Mouse (Mus musculus) CH12.LX (cell line): ENCODE data around the gene Cap2. TPM values are rescaled to one million over a fixed set of nuclear protein-coding genes. Genes with fewer than 3 reads are reported as not detected.

Source experiments
- DNase-seq: peaks from one replicate; pipeline ENCODE4 v3.0.0-alpha.2; 2013; ENCODE audit errors: extremely low read depth
- H3K27ac ChIP-seq: 2 replicates; pipeline ENCODE4 v1.5.1; 2012; ENCODE audit warnings: low read depth, mild to moderate bottlenecking, control low read depth, moderate library complexity; ENCODE audit not compliant: insufficient read depth
- H3K27me3 ChIP-seq: replicated peaks from 2 replicates; pipeline ENCODE3; 2012; ENCODE audit warnings: inconsistent platforms
- H3K36me3 ChIP-seq, 2 experiments: replicated peaks in 1 of 2; 2 replicates each; pipeline versions ENCODE3 to v1.6.1; 2012; ENCODE audit warnings: inconsistent platforms in 1 of 2, low read length in 1 of 2, mild to moderate bottlenecking in 1 of 2, mixed read lengths in 1 of 2, moderate library complexity in 1 of 2; ENCODE audit not compliant: control insufficient read depth in 1 of 2, insufficient read depth in 1 of 2
- H3K4me1 ChIP-seq, 2 experiments: 2 replicates each; pipeline ENCODE4 v1.6.1; 2012; ENCODE audit warnings: inconsistent platforms in 1 of 2, moderate library complexity in 1 of 2; ENCODE audit not compliant: insufficient read depth in 2 of 2, control insufficient read depth in 1 of 2
- H3K4me2 ChIP-seq: 2 replicates; pipeline ENCODE4 v1.6.1; 2012; ENCODE audit warnings: low read depth, mild to moderate bottlenecking, control low read depth; ENCODE audit not compliant: poor library complexity, insufficient read depth, severe bottlenecking
- H3K4me3 ChIP-seq, 3 experiments: fragments of 150-350 bp in 1 of 3; sonication (generic) in 1 of 3; replicated peaks in 1 of 3; 2 replicates each; pipeline versions ENCODE3 to v1.5.1; 2011 to 2012; ENCODE audit warnings: low read depth in 2 of 3, low read length in 2 of 3, mild to moderate bottlenecking in 2 of 3, moderate library complexity in 2 of 3, control low read depth in 1 of 3, improper control_type of control experiment in 1 of 3, inconsistent platforms in 1 of 3, mixed read lengths in 1 of 3; ENCODE audit not compliant: poor library complexity in 1 of 3
- H3K79me2 ChIP-seq: replicated peaks from 2 replicates; pipeline ENCODE4 v1.6.1; 2012; ENCODE audit warnings: mild to moderate bottlenecking, moderate library complexity; ENCODE audit not compliant: control insufficient read depth, poor library complexity, insufficient read depth, severe bottlenecking; ENCODE audit errors: extremely low read depth
- H3K9ac ChIP-seq: 2 replicates; pipeline ENCODE4 v1.6.1; 2012; ENCODE audit warnings: low read depth, mild to moderate bottlenecking, control low read depth, moderate library complexity; ENCODE audit not compliant: insufficient read depth
- H3K9me3 ChIP-seq: replicated peaks from 2 replicates; pipeline ENCODE3; 2012; ENCODE audit warnings: low read length, inconsistent platforms, mixed read lengths
- BHLHE40 ChIP-seq: IDR thresholded peaks from 2 replicates; pipeline ENCODE4 v1.6.1; 2011; ENCODE audit warnings: mild to moderate bottlenecking, low read depth, low read length, improper control_type of control experiment
- CHD1 ChIP-seq: IDR thresholded peaks from 2 replicates; pipeline ENCODE4 v1.6.1; 2012; ENCODE audit warnings: low read depth, low read length, improper control_type of control experiment, inconsistent platforms
- CTCF ChIP-seq, 2 experiments: IDR thresholded peaks in 1 of 2; conservative IDR thresholded peaks in 1 of 2; 2 replicates each; pipeline ENCODE4 v1.5.1; 2011 to 2012; ENCODE audit warnings: low read depth in 2 of 2, low read length in 2 of 2, improper control_type of control experiment in 1 of 2, inconsistent platforms in 1 of 2, mild to moderate bottlenecking in 1 of 2, moderate library complexity in 1 of 2
- ETS1 ChIP-seq: conservative IDR thresholded peaks from 2 replicates; pipeline ENCODE4 v1.6.1; 2012; ENCODE audit warnings: low read depth, mild to moderate bottlenecking, inconsistent platforms, low read length, improper control_type of control experiment, moderate library complexity
- GABPA ChIP-seq: IDR thresholded peaks from 2 replicates; pipeline ENCODE4 v1.6.1; 2012; ENCODE audit warnings: low read depth, low read length, improper control_type of control experiment, inconsistent platforms; ENCODE audit not compliant: insufficient replicate concordance
- HCFC1 ChIP-seq: IDR thresholded peaks from 2 replicates; pipeline ENCODE4 v1.6.1; 2012; ENCODE audit warnings: low read depth, mild to moderate bottlenecking, inconsistent platforms, low read length, improper control_type of control experiment
- JUND ChIP-seq: conservative IDR thresholded peaks from 2 replicates; pipeline ENCODE4 v1.6.1; 2011; ENCODE audit warnings: low read depth, low read length, improper control_type of control experiment
- KAT2A ChIP-seq: IDR thresholded peaks from 2 replicates; pipeline ENCODE4 v1.6.1; 2012; ENCODE audit warnings: low read length, improper control_type of control experiment, inconsistent platforms; ENCODE audit not compliant: insufficient replicate concordance
- MAX ChIP-seq: IDR thresholded peaks from 2 replicates; pipeline ENCODE4 v1.6.1; 2011; ENCODE audit warnings: low read length, improper control_type of control experiment
- MAZ ChIP-seq: IDR thresholded peaks from 2 replicates; pipeline ENCODE4 v1.6.1; 2012; ENCODE audit warnings: low read depth, mild to moderate bottlenecking, inconsistent platforms, low read length, improper control_type of control experiment, moderate library complexity
- MEF2A ChIP-seq: IDR thresholded peaks from 2 replicates; pipeline ENCODE4 v1.6.1; 2014; ENCODE audit warnings: low read depth, mild to moderate bottlenecking, inconsistent platforms, low read length, improper control_type of control experiment, borderline replicate concordance
- MXI1 ChIP-seq: IDR thresholded peaks from 2 replicates; pipeline ENCODE4 v1.6.1; 2011; ENCODE audit warnings: mild to moderate bottlenecking, low read depth, low read length, improper control_type of control experiment
- MYC ChIP-seq: IDR thresholded peaks from 2 replicates; pipeline ENCODE4 v1.6.1; 2011; ENCODE audit warnings: low read depth, mild to moderate bottlenecking, improper control_type of control experiment, low read length
- NRF1 ChIP-seq: IDR thresholded peaks from 2 replicates; pipeline ENCODE4 v1.6.1; 2014; ENCODE audit warnings: low read depth, mild to moderate bottlenecking, inconsistent platforms, low read length, improper control_type of control experiment, moderate library complexity
- PAX5 ChIP-seq: IDR thresholded peaks from 2 replicates; pipeline ENCODE4 v1.6.1; 2012; ENCODE audit warnings: low read length, inconsistent platforms, mixed read lengths
- POLR2AphosphoS2 ChIP-seq: IDR thresholded peaks from 2 replicates; pipeline ENCODE4 v1.6.1; 2011; ENCODE audit warnings: low read depth, low read length, improper control_type of control experiment
- RCOR1 ChIP-seq: conservative IDR thresholded peaks from 2 replicates; pipeline ENCODE4 v1.6.1; 2012; ENCODE audit warnings: low read depth, mild to moderate bottlenecking, inconsistent platforms, low read length, improper control_type of control experiment
- TBP ChIP-seq: conservative IDR thresholded peaks from 2 replicates; pipeline ENCODE4 v1.6.1; 2011; ENCODE audit warnings: low read depth, low read length, improper control_type of control experiment
- USF2 ChIP-seq: conservative IDR thresholded peaks from 2 replicates; pipeline ENCODE4 v1.6.1; 2011; ENCODE audit warnings: low read depth, low read length, improper control_type of control experiment
- ZKSCAN1 ChIP-seq: IDR thresholded peaks from 2 replicates; pipeline ENCODE4 v1.6.1; 2012; ENCODE audit warnings: low read depth, inconsistent platforms, low read length, improper control_type of control experiment, borderline replicate concordance
- ZMIZ1 ChIP-seq: IDR thresholded peaks from 2 replicates; pipeline ENCODE4 v1.6.1; 2012; ENCODE audit warnings: low read depth, mild to moderate bottlenecking, inconsistent platforms, low read length, improper control_type of control experiment
- dilution Hi-C: fragments of 300-500 bp; cut with MboI; formaldehyde crosslinking; loops from 2 replicates; pipeline ENCODE4 v1.14.3; 2020; ENCODE audit warnings: low sequenced_read_pairs; ENCODE audit not compliant: extremely low pct_unique_long_range_greater_than_20kb, extremely low pct_ligation_motif_present
- in situ Hi-C: fragments of 300-500 bp; cut with MboI; formaldehyde crosslinking; loops from 3 replicates; pipeline ENCODE4 v1.14.3; 2019; ENCODE audit warnings: low sequenced_read_pairs, low pct_ligation_motif_present, low pct_unique_long_range_greater_than_20kb, mixed read lengths
- polyA plus RNA-seq: library from polyadenylated mRNA; unstranded; fragments of >175 nt; gene quantifications from 2 replicates; pipeline ENCODE4 v1.2.1, GENCODE M21; 2012; ENCODE audit warnings: low read depth; ENCODE audit not compliant: insufficient read length
- total RNA-seq, 2 experiments: library from RNA; depleted of rRNA; stranded (reverse); fragments of 300-350 nt in 1 of 2; fragments of >200 nt in 1 of 2; gene quantifications; 2 replicates each; pipeline ENCODE4 v1.2.3; 2012 to 2014

Gene Cap2
- total and polyA plus RNA-seq, 3 experiments: 0.04 to 0.11 TPM; not detected in 1

DNA sequence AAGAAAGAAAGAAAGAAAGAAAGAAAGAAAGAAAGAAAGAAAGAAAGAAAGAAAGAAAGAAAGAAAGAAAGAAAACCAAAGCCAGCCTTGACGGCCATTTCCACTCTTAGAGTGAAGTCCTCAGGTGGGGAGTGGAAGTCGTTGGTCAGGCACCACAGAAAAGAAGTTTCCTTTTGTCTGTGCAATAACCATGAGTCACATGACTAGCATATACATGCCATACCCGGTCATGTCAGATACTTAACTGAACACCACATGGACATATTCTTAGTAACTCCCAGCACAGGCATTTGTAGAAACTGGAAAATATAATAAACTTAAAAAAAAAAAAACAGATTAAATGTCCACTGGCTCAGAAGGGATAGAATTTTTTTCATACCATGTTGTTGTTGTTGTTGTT is 16.0 kb upstream of the Cap2 start:
- TF ChIP-seq PAX5 (no peak), CHD1 (no peak), MXI1 (no peak), CTCF (conservative IDR thresholded peaks at IDR 0.05 in 1 of 2, IDR thresholded peaks at IDR 0.05 in 1 of 2; ENCODE audit: low read depth in 2 of 2, low read length in 2 of 2) (no peak), JUND (no peak)
- H3K27me3 ChIP-seq: no peaks in the 10 kb centered on the region
- no peak for DNase-seq
- no peak overlapping the region for H3K4me3 ChIP-seq
- no peaks in the 10 kb centered on the region for H3K36me3 ChIP-seq
- in situ Hi-C loops: no loop called here
- H3K4me2 ChIP-seq: no peak overlapping the region
- dilution Hi-C loops: no loop called here
- H3K9ac ChIP-seq: no peak overlapping the region
- no peaks in the 10 kb centered on the region for H3K79me2 ChIP-seq
- H3K4me1 ChIP-seq: peaks cover 0 to 16% of the 10 kb centered on the region in 2 experiments; a peak in 2 of 4 replicates
- no peak overlapping the region for H3K27ac ChIP-seq
- no peaks in the 10 kb centered on the region for H3K9me3 ChIP-seq

DNA sequence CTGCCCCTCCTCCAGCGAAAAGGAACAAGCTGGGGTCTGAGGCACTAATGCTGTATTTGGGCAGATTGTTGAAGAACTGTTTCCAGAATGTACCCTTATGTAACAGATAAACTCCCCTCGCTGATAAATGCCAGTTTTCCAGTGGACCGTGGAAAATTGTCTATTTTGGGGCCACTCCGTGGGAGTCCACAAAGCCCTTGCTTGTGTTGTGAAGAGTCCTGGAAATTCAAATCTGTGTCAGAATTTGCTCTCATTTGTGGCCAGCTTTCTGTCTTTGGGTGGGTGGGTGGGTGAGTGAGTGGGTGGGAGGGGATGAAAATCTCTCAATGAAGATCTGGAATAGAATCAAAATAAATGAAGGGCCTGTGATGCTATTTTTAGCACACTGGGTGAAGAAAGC is 13.5 kb upstream of the Cap2 start:
- DNase-seq: no peak
- dilution Hi-C loops: no loop called here

GRCm38 (mm10) chr13:46490644-46491043 is 11.0 kb upstream of the Cap2 start:
- Histone ChIP-seq H3K79me2 (no peaks in the 10 kb centered on the region), H3K27ac (no peak overlapping the region), H3K36me3 (no peaks in the 10 kb centered on the region), H3K9me3 (peaks cover 3% of the 10 kb centered on the region), H3K4me2 (no peak overlapping the region), H3K4me3 (no peak overlapping the region), H3K4me1 (peaks cover 0 to 8% of the 10 kb centered on the region in 2 experiments; a peak in 2 of 4 replicates), H3K9ac (no peak overlapping the region), H3K27me3 (no peaks in the 10 kb centered on the region)
- dilution Hi-C loops (no loop called here), in situ Hi-C loops (no loop called here)
- no peak for DNase-seq
- TF ChIP-seq ZMIZ1 (no peak), MEF2A (no peak), MAZ (no peak), USF2 (no peak), HCFC1 (no peak), MYC (no peak), NRF1 (no peak), ETS1 (no peak), GABPA (no peak), POLR2AphosphoS2 (no peak), KAT2A (no peak)

More for the DNA sequence above, 13.5 kb upstream of the Cap2 start:
- TF ChIP-seq TBP (no peak), POLR2AphosphoS2 (no peak), ZKSCAN1 (no peak), JUND (no peak), HCFC1 (no peak), RCOR1 (no peak), MAX (no peak), BHLHE40 (no peak), MXI1 (no peak)
- Histone ChIP-seq H3K9ac (no peak overlapping the region), H3K27ac (no peak overlapping the region), H3K4me1 (peaks cover 0 to 8% of the 10 kb centered on the region in 2 experiments; a peak in 2 of 4 replicates), H3K4me2 (no peak overlapping the region), H3K27me3 (no peaks in the 10 kb centered on the region), H3K79me2 (no peaks in the 10 kb centered on the region), H3K4me3 (no peak overlapping the region), H3K9me3 (no peaks in the 10 kb centered on the region), H3K36me3 (no peaks in the 10 kb centered on the region)
- in situ Hi-C loops: no loop called here
